Comparison of ENCODE assay signal across 21 mouse cellular contexts in the genomic region with DNA sequence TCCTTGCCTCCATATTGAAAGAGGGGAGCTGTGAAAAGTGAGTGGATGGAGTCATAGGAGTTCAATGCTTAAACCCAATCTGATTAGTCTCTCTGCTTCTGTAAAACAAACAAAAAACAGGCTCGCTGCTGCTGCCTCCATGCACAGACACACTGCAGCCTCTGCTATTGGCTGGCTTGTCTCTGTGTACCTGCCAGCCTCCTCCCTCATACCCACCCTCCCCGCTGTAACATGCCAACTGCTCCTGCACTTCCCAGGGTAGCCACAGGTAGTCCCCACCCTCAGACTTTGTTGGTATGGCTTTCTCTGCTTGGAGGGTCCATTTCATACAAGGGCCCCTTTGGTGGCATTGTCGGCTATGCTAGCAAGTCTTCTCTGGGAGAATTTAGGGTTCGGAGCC.
DNase-seq lines count a peak whose midpoint lies in the region; ATAC-seq and TF ChIP-seq lines count a peak whose summit lies in the region.
"Had no signal": no experiment of that assay in that cellular context is flagged by ENCODE, and none has a peak within 500 bp of the region (broad histone marks: within the 10 kb centered on the region; RNA-seq: fewer than 3 reads in every experiment).

No protein-coding gene starts in this region.

- TF ChIP-seq CTCF in hindbrain, postnatal 0 days (IDR thresholded peaks at IDR 0.05; ENCODE audit: low read depth) = 0 out of 2 replicates have a peak, but pooled peaks have one; percentile 2
- TF ChIP-seq CTCF in lung, postnatal 0 days (IDR thresholded peaks at IDR 0.05) = peak; percentile 12; the same call in 1 of the 2 replicates
- 0 out of 2 replicates have a peak, but pooled peaks have one; percentile 1 for TF ChIP-seq CTCF in brain, embryonic 14.5 days (IDR thresholded peaks at IDR 0.05; ENCODE audit: borderline replicate concordance, extremely low read depth, insufficient read depth, insufficient read length)

- no peak overlapping the region for H3K9ac ChIP-seq in forebrain, embryonic 11.5 days (ENCODE audit: low read length)
- no peak overlapping the region for H3K9ac ChIP-seq in forebrain, embryonic 14.5 days (ENCODE audit: low read length)
- H3K9ac ChIP-seq in hindbrain, postnatal 0 days (replicated peaks; ENCODE audit: low read length) = no peak overlapping the region
- no peak overlapping the region for H3K9ac ChIP-seq in lung, postnatal 0 days (replicated peaks; ENCODE audit: low read depth)
- H3K9ac ChIP-seq: embryonic facial prominence, embryonic 12.5 days; forebrain, embryonic 13.5 days had no signal

- no peaks in the 10 kb centered on the region for H3K36me3 ChIP-seq in forebrain, embryonic 11.5 days (ENCODE audit: control insufficient read depth, insufficient read depth, low read length)
- H3K36me3 ChIP-seq in forebrain, embryonic 14.5 days (ENCODE audit: control insufficient read depth, insufficient read depth, low read length) = no peaks in the 10 kb centered on the region
- no peaks in the 10 kb centered on the region for H3K36me3 ChIP-seq in hindbrain, postnatal 0 days (ENCODE audit: insufficient read depth, low read length)
- no peaks in the 10 kb centered on the region for H3K36me3 ChIP-seq in hindbrain, embryonic 10.5 days
- H3K36me3 ChIP-seq in lung, postnatal 0 days (ENCODE audit: insufficient read depth, low read length) = no peaks in the 10 kb centered on the region
- H3K36me3 ChIP-seq: embryonic facial prominence, embryonic 10.5 days; embryonic facial prominence, embryonic 12.5 days; G1E had no signal

- 0 out of 2 replicates have a peak, but pooled peaks have one; percentile 45 for ATAC-seq in forebrain, embryonic 11.5 days (replicated peaks; ENCODE audit: low FRiP score)
- ATAC-seq in forebrain, embryonic 14.5 days = no peak
- peak; percentile 56; the same call in 1 of the 2 replicates for ATAC-seq in hindbrain, postnatal 0 days
- ATAC-seq in lung, postnatal 0 days = no peak
- ATAC-seq: CD4-positive, CD25-positive, alpha-beta regulatory T cell, adult 4 months; forebrain, embryonic 13.5 days; forebrain, embryonic 16.5 days had no signal

- peaks cover 6% of the 10 kb centered on the region; the same call in 1 of the 2 replicates for H3K4me1 ChIP-seq in forebrain, embryonic 11.5 days (replicated peaks; ENCODE audit: control insufficient read depth, insufficient read depth, low read length)
- H3K4me1 ChIP-seq in forebrain, embryonic 14.5 days (ENCODE audit: control insufficient read depth, insufficient read depth, low read length) = no peaks in the 10 kb centered on the region
- no peaks in the 10 kb centered on the region for H3K4me1 ChIP-seq in hindbrain, postnatal 0 days (ENCODE audit: insufficient read depth, low read length)
- H3K4me1 ChIP-seq in hindbrain, embryonic 10.5 days (replicated peaks) = peaks cover 22% of the 10 kb centered on the region
- H3K4me1 ChIP-seq in lung, postnatal 0 days (ENCODE audit: insufficient read depth, low read depth, low read length) = no peaks in the 10 kb centered on the region
- H3K4me1 ChIP-seq: embryonic facial prominence, embryonic 12.5 days had no signal

- no peak for TF ChIP-seq EP300 in lung, postnatal 0 days (IDR thresholded peaks at IDR 0.05)

- 24% methylated on average over 4 of the region's 4 CpGs for WGBS in forebrain, embryonic 11.5 days
- WGBS in forebrain, embryonic 14.5 days = 22% methylated on average over 4 of the region's 4 CpGs
- WGBS in hindbrain, postnatal 0 days = 32% methylated on average over 4 of the region's 4 CpGs
- WGBS in hindbrain, embryonic 10.5 days = 31% methylated on average over 4 of the region's 4 CpGs
- WGBS in lung, postnatal 0 days = 50% methylated on average over 4 of the region's 4 CpGs

- no peaks in the 10 kb centered on the region for H3K27me3 ChIP-seq in forebrain, embryonic 11.5 days (ENCODE audit: control insufficient read depth, insufficient read depth, low read length)
- H3K27me3 ChIP-seq in forebrain, embryonic 14.5 days (replicated peaks; ENCODE audit: control insufficient read depth, insufficient read depth, low read length) = no peaks in the 10 kb centered on the region
- H3K27me3 ChIP-seq in hindbrain, postnatal 0 days (ENCODE audit: insufficient read depth, low read length) = no peaks in the 10 kb centered on the region
- H3K27me3 ChIP-seq in hindbrain, embryonic 10.5 days (ENCODE audit: insufficient read depth, poor library complexity, severe bottlenecking) = 0 out of 2 replicates have a peak, but pooled peaks cover 10% of the 10 kb centered on the region
- H3K27me3 ChIP-seq in lung, postnatal 0 days (replicated peaks; ENCODE audit: insufficient read depth, low read length) = no peaks in the 10 kb centered on the region
- H3K27me3 ChIP-seq: embryonic facial prominence, embryonic 12.5 days; Patski had no signal

- TF ChIP-seq POLR2A in brain, embryonic 14.5 days (IDR thresholded peaks at IDR 0.05; ENCODE audit: borderline replicate concordance, extremely low read depth, insufficient read depth, insufficient read length, poor library complexity, severe bottlenecking) = no peak

- H3K9me3 ChIP-seq in forebrain, embryonic 11.5 days (ENCODE audit: control insufficient read depth, low read length) = no peaks in the 10 kb centered on the region
- H3K9me3 ChIP-seq in forebrain, embryonic 14.5 days (replicated peaks; ENCODE audit: control insufficient read depth, low read length) = no peaks in the 10 kb centered on the region
- H3K9me3 ChIP-seq in hindbrain, postnatal 0 days (ENCODE audit: low read length) = no peaks in the 10 kb centered on the region
- no peaks in the 10 kb centered on the region for H3K9me3 ChIP-seq in hindbrain, embryonic 10.5 days
- no peaks in the 10 kb centered on the region for H3K9me3 ChIP-seq in lung, postnatal 0 days (ENCODE audit: low read length)
- H3K9me3 ChIP-seq: embryonic facial prominence, embryonic 10.5 days; embryonic facial prominence, embryonic 12.5 days; forebrain, embryonic 13.5 days had no signal

- no peak overlapping the region for H3K4me3 ChIP-seq in forebrain, embryonic 11.5 days (ENCODE audit: low read depth, low read length)
- H3K4me3 ChIP-seq in forebrain, embryonic 14.5 days (ENCODE audit: low read depth, low read length) = no peak overlapping the region
- no peak overlapping the region for H3K4me3 ChIP-seq in hindbrain, postnatal 0 days (ENCODE audit: low read length)
- no peak overlapping the region for H3K4me3 ChIP-seq in hindbrain, embryonic 10.5 days
- H3K4me3 ChIP-seq in lung, postnatal 0 days (ENCODE audit: low read depth, low read length) = no peak overlapping the region
- H3K4me3 ChIP-seq: embryonic facial prominence, embryonic 10.5 days; embryonic facial prominence, embryonic 12.5 days; forebrain, embryonic 13.5 days had no signal

- DNase-seq in forebrain, embryonic 11.5 days (ENCODE audit: low spot score) = no peak
- no peak for DNase-seq in forebrain, embryonic 14.5 days (ENCODE audit: low spot score)
- DNase-seq in hindbrain, postnatal 0 days (ENCODE audit: low spot score) = no peak
- no peak for DNase-seq in hindbrain, embryonic 10.5 days (ENCODE audit: low spot score)
- no peak for DNase-seq in lung, postnatal 0 days (ENCODE audit: low spot score)
- DNase-seq in lung, postnatal 14 days = no peak
- DNase-seq in brain, embryonic 14.5 days (ENCODE audit: low read depth) = no peak
- DNase-seq: adrenal gland, postnatal 10 days; adrenal gland, postnatal 25 days; B cell, adult 2 months; cerebellum, adult 11-12 months; cerebellum, adult 2 months; cerebellum, adult 9-10 months; cerebellum, postnatal 25 days had no signal

- no peak overlapping the region for H3K4me2 ChIP-seq in forebrain, embryonic 11.5 days (ENCODE audit: low read depth, low read length, severe bottlenecking)
- no peak overlapping the region for H3K4me2 ChIP-seq in forebrain, embryonic 14.5 days (ENCODE audit: low read length)
- H3K4me2 ChIP-seq in hindbrain, postnatal 0 days (ENCODE audit: low read depth, low read length) = no peak overlapping the region
- H3K4me2 ChIP-seq in lung, postnatal 0 days (replicated peaks; ENCODE audit: low read depth, low read length) = no peak overlapping the region
- H3K4me2 ChIP-seq: embryonic facial prominence, embryonic 12.5 days; forebrain, embryonic 13.5 days had no signal

- H3K27ac ChIP-seq in forebrain, embryonic 11.5 days (ENCODE audit: low read depth, low read length) = no peak overlapping the region
- no peak overlapping the region for H3K27ac ChIP-seq in forebrain, embryonic 14.5 days (ENCODE audit: low read depth, low read length)
- H3K27ac ChIP-seq in hindbrain, postnatal 0 days = no peak overlapping the region
- H3K27ac ChIP-seq in hindbrain, embryonic 10.5 days = no peak overlapping the region
- no peak overlapping the region for H3K27ac ChIP-seq in lung, postnatal 0 days (ENCODE audit: low read length)
- H3K27ac ChIP-seq: embryonic facial prominence, embryonic 10.5 days; embryonic facial prominence, embryonic 12.5 days; forebrain, embryonic 13.5 days had no signal

Comparison
In these comparisons a context has a peak if more than half of its experiments do, and no peak if none do; other contexts are left out.
1. ATAC-seq: peak in forebrain, embryonic 11.5 days (single experiment) and hindbrain, postnatal 0 days (single experiment); none in forebrain, embryonic 14.5 days (single experiment) and lung, postnatal 0 days (single experiment).
2. Peak in every context shown above with its lines, with median percentiles within 50 percentile points of each other: CTCF ChIP-seq.